Mouse (Mus musculus): ENCODE measurements around the gene Asah2. TPM values are rescaled to one million over a fixed set of nuclear protein-coding genes. Genes with fewer than 3 reads are reported as not detected.

The Asah2 gene
- total RNA-seq, 2 experiments from 2014 or later, result 1.6 to 2.5 TPM

DNA sequence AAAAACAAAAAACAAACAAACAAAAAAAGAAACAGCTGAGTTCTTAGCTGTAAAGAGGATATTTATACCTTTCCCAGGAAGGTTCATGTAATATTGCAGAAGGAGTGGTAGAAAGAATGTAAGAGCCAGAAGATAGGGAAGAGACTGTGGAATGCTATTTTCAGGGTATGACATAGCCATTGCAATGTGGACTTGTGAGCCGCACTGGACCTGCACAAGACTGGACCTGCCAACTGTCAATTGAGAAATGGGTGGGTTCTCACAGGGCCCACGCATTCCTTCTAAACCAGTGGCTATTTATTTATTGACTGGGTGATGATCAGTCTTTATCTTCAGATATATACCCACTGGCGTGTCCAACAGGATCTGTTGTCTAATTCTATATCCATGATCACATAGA lies 111.1 kb downstream of the Asah2 start:
- ATAC-seq (ENCODE audit: poor library complexity, severe bottlenecking), result no peak

DNA sequence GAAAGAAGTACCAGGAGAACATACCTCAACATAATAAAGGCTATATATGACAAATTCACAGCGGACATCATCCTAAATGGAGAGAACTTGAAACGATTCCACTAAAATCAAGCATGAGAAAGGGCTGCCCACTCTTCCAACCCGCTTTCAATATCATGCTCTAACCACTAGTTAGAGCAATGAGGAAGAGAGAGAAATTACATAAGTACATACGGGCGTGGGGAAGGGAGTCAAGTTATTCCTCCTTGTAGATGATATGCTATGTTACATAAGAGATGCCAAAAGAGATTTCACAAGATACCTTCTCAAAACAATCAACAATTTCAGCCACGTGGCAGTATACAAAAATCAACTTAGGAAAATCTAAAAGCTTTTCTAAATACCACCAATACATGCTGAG lies 117.0 kb downstream of the Asah2 start:
- peak; percentile 60 for ATAC-seq (ENCODE audit: poor library complexity, severe bottlenecking)

DNA sequence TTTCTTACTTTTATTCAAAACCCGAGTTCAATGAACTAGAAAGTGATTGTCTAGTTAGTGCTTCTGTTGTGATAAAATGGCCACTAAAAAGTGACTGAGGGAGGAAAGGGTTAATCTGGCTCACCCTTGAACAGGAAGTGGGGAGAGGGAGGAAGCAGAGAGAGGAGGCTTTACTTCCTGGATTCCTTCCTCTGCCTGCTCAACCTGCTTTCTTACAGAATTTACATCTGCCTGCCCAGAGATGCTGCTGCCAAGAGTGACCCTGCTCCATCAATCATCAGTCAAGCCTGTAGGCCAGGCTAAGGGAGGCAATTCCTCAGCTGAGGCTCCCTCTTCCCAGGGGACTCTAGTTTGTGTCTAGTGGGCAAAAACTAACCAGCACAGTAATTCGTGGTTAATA lies 132.1 kb downstream of the Asah2 start:
- peak; percentile 62 for ATAC-seq (ENCODE audit: poor library complexity, severe bottlenecking)

DNA sequence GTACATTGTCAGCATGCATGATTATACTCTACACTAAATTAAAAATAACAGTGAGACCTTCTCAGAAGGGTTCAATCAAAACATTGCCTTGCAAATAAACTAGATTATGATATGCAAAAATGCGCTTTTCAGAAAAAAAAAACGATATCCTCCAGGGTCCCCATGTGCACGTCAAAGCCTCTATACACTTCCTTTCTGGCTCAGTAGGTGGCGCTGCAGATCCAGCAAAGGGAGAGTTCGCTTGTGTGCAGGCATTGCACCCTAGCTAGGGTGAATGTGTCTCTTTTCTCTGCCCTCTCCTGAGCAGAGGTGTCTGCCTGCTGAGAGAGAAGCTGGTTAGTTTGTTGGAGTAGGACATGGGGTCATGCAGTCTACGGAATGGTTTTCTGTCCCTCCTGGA lies 136.0 kb downstream of the Asah2 start:
- ATAC-seq (ENCODE audit: poor library complexity, severe bottlenecking), result peak; percentile 94

DNA sequence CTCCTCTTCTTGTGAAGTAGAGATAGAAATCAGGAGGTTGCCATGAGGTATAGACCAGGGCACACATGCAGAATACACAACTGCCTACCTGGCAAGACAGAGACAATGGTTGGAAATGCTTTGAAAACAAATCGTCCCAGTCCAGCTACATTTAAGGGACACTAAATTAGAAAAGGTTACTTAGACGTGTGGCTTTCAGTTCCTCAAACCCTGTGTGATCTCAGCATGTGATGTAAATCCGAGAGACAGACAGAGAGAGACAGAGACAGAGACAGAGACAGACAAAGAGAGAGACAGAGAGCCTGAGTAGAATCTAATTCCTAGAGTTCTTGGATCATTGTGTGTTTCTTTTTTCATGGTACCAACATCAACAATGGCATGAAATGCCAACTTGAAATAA lies 136.6 kb downstream of the Asah2 start:
- ATAC-seq (ENCODE audit: poor library complexity, severe bottlenecking), result peak; percentile 64

DNA sequence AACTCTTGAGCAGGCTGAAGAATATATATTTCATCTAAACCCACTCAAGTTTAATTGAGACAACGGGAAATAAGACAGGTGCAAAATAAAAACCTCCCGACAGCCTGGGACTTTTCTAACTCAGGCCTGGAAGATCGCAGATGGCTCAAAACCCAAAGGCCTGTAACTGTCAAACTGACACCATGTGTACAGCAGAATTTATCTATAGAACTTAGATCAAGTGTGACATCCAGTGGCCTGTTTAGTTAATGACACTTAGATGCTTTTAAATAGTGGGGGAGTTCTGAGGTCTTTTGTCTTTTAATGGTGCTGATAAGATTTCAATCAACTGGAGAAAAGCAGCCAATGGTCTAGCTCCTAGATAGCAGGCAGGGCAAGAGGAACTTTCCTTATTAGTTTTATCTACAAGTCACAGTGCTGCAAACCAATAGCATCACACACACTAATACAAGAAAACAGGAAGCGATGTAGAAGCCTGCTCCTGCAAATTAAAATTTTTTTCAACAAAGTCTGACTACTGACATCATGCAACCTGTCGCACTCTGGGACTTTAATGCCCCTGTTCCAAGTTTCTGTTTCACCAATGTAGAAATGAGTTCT lies 140.0 kb downstream of the Asah2 start:
- peak; percentile 48 for ATAC-seq (ENCODE audit: poor library complexity, severe bottlenecking)

DNA sequence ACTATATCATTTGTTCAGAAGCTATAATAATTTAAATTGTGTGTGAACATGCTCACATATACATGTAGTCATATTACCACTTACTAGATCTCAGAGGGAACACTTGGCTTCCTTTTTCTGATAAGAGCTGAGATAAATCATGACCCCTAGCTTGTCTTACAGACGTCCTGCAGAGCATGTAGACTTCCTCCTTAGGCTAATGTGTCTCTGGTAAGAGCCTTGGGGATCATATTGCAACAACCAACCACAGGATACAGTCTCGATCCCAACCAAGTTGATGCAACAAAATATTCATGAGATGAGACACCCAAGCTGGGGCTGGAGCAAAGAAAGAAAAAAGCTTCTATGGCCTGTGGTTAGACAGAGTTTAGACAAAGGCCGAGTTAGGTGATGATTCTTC lies 144.9 kb downstream of the Asah2 start:
- peak; percentile 74 for ATAC-seq (ENCODE audit: poor library complexity, severe bottlenecking)

DNA sequence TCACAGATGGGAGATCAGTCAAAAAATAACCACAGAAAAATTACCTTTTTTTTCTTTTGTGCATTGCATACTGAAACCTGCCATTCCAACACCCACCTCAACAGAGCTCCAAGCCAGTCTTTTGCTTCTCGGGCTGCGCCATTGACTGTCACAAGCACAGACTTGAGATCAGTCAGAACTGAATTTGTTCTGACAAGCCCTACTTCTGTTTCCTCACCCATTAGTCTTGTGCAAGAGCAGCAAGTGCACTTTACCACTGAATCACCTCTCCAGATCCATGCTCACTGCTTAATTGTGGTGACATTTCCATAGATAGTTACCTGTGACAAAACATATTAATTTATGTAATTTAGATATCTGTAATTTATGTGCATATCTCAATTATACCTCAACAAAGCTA lies 147.6 kb downstream of the Asah2 start:
- peak; percentile 49 for ATAC-seq (ENCODE audit: poor library complexity, severe bottlenecking)

DNA sequence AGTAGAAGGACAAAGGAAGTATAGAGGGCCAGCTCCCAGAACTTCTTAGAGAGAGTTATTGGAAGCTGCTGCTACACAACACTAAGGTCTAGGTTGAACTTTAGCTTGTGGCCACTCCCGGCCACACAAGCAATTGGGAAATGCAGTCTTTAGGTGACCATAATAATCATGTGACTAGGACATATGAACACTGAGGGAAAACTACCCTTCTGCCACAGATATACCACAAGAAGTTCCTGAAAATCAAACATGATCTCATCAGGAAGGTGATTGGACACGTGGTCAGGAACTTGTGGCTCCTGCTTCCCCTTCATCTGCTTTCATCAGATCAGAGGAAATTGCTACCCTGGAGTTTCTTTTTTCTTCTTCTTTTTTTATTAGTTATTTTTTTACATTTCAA lies 151.7 kb downstream of the Asah2 start:
- ATAC-seq (ENCODE audit: poor library complexity, severe bottlenecking), result peak; percentile 92

DNA sequence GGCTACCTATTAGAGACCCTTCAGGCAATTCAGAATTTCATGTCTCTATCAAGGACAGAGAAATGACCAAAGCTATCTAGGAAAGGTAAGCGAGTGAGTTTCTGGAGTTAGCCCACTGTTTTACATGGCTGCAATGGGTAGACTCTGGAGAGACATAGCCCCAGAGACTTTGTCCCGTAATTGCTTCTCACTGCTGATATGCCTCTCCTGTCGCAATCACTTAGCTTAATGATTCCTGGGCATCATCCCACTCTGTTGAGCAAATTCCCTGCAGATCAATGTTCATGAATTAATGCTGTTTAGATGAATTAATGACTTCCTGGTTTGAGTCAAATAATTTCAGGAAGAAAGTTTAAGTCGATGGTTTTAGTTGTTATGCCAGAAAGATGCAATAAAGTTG lies 153.3 kb downstream of the Asah2 start:
- ATAC-seq (ENCODE audit: poor library complexity, severe bottlenecking), result no peak

DNA sequence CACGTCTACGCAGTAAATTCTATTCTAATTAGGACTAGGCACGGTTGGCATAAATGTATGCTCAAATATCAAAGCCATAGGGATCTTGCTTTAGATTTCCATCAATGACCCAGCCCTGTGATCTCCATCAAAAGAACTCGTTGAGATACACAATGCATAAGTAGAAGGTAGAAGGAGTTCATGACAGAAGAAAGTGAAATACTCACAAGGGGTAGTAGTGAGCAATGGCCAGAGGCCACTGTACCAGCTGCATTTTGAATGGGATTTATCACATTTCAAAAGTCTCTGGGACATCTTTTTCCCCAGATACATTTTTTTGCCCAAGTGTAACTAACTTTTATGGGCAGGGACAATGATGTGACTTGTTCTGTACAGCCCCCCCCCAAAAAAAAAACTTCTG lies 153.7 kb downstream of the Asah2 start:
- no peak for ATAC-seq (ENCODE audit: poor library complexity, severe bottlenecking)

DNA sequence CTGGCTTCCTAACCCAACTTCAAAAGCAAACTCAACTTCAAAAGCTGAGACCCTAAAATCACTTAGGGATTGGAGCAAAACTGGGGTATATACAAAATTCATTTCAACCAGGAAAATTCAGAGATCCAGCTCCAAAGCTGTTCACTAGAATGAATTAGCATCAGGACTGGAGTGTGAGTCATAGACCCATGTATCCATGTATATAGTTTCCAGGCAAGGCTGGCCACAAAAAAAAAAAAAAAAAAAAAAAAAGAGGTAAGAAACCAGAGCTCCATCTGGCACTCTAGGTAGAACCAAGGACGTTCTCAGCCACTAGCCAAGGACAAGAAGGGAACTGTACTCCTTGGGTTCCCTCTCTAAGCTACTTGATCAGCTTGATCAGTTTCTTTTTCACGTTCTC lies 154.2 kb downstream of the Asah2 start:
- no peak for ATAC-seq (ENCODE audit: poor library complexity, severe bottlenecking)

DNA sequence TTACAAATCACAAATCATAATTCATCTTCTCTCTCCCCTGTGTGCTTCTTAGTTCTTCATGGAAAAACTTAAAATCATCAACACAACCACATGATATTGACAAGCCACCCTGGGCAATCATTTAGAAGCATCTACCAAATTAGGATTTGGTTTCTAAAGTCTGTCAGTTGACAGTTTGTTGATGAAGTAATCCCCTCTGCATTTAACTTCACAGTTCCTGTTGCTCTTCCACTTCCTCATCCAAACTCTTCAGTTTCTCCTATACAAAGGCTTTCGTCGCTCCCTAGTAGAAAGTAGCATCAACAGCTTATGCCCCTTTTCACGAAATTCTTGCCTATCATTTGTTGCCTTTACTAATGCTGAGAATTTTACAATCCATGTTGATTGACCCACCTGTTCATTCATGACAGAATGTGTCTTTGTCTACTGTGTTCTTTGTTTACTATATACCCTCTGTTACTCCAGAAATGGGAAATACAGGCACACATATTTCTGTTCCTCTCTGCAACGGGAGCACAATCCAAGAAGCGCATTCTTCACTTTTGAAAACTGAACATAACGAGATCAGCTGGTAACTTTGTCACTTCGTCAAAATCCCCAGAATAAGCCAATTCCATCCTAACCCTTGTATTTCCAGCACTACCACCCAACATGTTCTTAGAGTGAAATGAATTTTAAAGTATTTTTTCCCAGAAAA lies 157.1 kb downstream of the Asah2 start:
- ATAC-seq (ENCODE audit: poor library complexity, severe bottlenecking), result peak; percentile 90

Other genes starting within 250 kb of the Asah2 start
- gene A1cf, start 239.4 kb downstream of the Asah2 start, total RNA-seq (2015), result not detected in 2 replicates
- not detected in 2 replicates for gene A1cf, start 239.4 kb downstream of the Asah2 start, total RNA-seq (2017)

Data from megakaryocyte, adult 5-6 weeks (primary cell).